In genomic region chr1:172314911-172315310, GRCm38 (mm10) we compare ENCODE assay signal across 16 mouse cellular contexts. TPM values are rescaled to one million over a fixed set of nuclear protein-coding genes. Genes with fewer than 3 reads are reported as not detected.
DNase-seq lines count a peak whose midpoint lies in the region; ATAC-seq and TF ChIP-seq lines count a peak whose summit lies in the region.
"Had no signal": no experiment of that assay in that cellular context is flagged by ENCODE, and none has a peak within 500 bp of the region (broad histone marks: within the 10 kb centered on the region; RNA-seq: fewer than 3 reads in every experiment).

No protein-coding gene starts in this region.

- H3K27me3 ChIP-seq in midbrain, embryonic 12.5 days = peaks cover 12% of the 10 kb centered on the region
- H3K27me3 ChIP-seq in liver, postnatal 0 days (ENCODE audit: insufficient read depth, low read length) = no peaks in the 10 kb centered on the region
- H3K27me3 ChIP-seq: intestine, embryonic 15.5 days; stomach, embryonic 15.5 days had no signal

- peak; percentile 23 for ATAC-seq in midbrain, embryonic 12.5 days (ENCODE audit: low FRiP score, low read depth)
- ATAC-seq in liver, postnatal 0 days = no peak
- ATAC-seq: intestine, embryonic 15.5 days had no signal

- H3K4me1 ChIP-seq in midbrain, embryonic 12.5 days = peaks cover 80% of the 10 kb centered on the region
- peaks cover 27% of the 10 kb centered on the region for H3K4me1 ChIP-seq in liver, postnatal 0 days (ENCODE audit: insufficient read depth)

- intact Hi-C loops in heart, postnatal 10 days (cut with DNase I) = loop anchor here (5.0 kb wide), 1 partner anchor 268 kb away; no protein-coding TSS in a partner anchor
- intact Hi-C loops in heart, postnatal 25 days (cut with DNase I) = loop anchor here (5.0 kb wide), 1 partner anchor 98 kb away; the partner anchor contains the start of gene Casq1

- H3K36me3 ChIP-seq in midbrain, embryonic 12.5 days = peaks cover 26% of the 10 kb centered on the region
- H3K36me3 ChIP-seq in liver, postnatal 0 days (replicated peaks; ENCODE audit: insufficient read depth, low read length) = peaks cover 7% of the 10 kb centered on the region
- H3K36me3 ChIP-seq: stomach, embryonic 15.5 days had no signal

- peak overlapping the region; percentile 76 for H3K27ac ChIP-seq in midbrain, embryonic 12.5 days (replicated peaks)
- H3K27ac ChIP-seq in liver, postnatal 0 days (ENCODE audit: low read depth) = no peak overlapping the region
- H3K27ac ChIP-seq: intestine, embryonic 15.5 days; stomach, embryonic 15.5 days had no signal

- TF ChIP-seq CTCF in liver, postnatal 0 days (IDR thresholded peaks at IDR 0.05; ENCODE audit: low read depth) = no peak

- peak; percentile 50 for DNase-seq in cerebellum, adult 9-10 months
- DNase-seq in cerebellum, postnatal 4 days (ENCODE audit: low spot score in 2 of 2) = no peak
- DNase-seq in right cerebral cortex, postnatal 25 days = peak; percentile 37
- DNase-seq in right cerebral cortex, adult 18-20 months = no peak
- no peak for DNase-seq in heart, postnatal 10 days
- DNase-seq in heart, postnatal 25 days (ENCODE audit: low spot score) = no peak
- DNase-seq in liver, postnatal 0 days = no peak

- peak overlapping the region; percentile 1; the same call in 1 of the 2 replicates for H3K4me3 ChIP-seq in midbrain, embryonic 12.5 days
- H3K4me3 ChIP-seq in liver, postnatal 0 days (ENCODE audit: low read depth, low read length) = no peak overlapping the region
- H3K4me3 ChIP-seq: heart, embryonic 12.5 days; intestine, embryonic 15.5 days; stomach, embryonic 15.5 days had no signal

- H3K4me2 ChIP-seq in midbrain, embryonic 12.5 days (replicated peaks) = peak overlapping the region; percentile 73
- no peak overlapping the region for H3K4me2 ChIP-seq in liver, postnatal 0 days (ENCODE audit: low read depth, low read length)
- H3K4me2 ChIP-seq: heart, embryonic 12.5 days; intestine, embryonic 15.5 days; stomach, embryonic 15.5 days had no signal

- H3K9me3 ChIP-seq in midbrain, embryonic 12.5 days = no peaks in the 10 kb centered on the region
- H3K9me3 ChIP-seq in liver, postnatal 0 days (ENCODE audit: low read length) = no peaks in the 10 kb centered on the region
- H3K9me3 ChIP-seq: heart, embryonic 12.5 days; intestine, embryonic 15.5 days; stomach, embryonic 15.5 days had no signal

- no peak for TF ChIP-seq EP300 in liver, postnatal 0 days (IDR thresholded peaks at IDR 0.05; ENCODE audit: low read depth)

- no peak overlapping the region for H3K9ac ChIP-seq in midbrain, embryonic 12.5 days (replicated peaks)
- no peak overlapping the region for H3K9ac ChIP-seq in liver, postnatal 0 days (replicated peaks)
- H3K9ac ChIP-seq: heart, embryonic 12.5 days; intestine, embryonic 15.5 days; stomach, embryonic 15.5 days had no signal

- 45% methylated on average over 3 of the region's 3 CpGs for WGBS in midbrain, embryonic 12.5 days
- 73% methylated on average over 3 of the region's 3 CpGs for WGBS in liver, postnatal 0 days (ENCODE audit: insufficient replicate concordance)

RNA-seq across cellular contexts. Expression of gene Kcnj9, which starts 14.2 kb away (rescaled TPM):
- 1.7 and 2.7 TPM in 2 replicates for polyA plus RNA-seq in midbrain, embryonic 12.5 days (2016; fragmentation: Nextera tagmentation; extraction: Ambion mirVana)
- total RNA-seq in heart, postnatal 10 days (2021) = not detected
- under 1 TPM in 1 of 2 experiments, not detected in 1; 0.06 TPM for total RNA-seq in heart, postnatal 25 days (2021)
- 0.07 TPM in 2 replicates for polyA plus RNA-seq in liver, postnatal 0 days (2015; fragmentation: Nextera tagmentation; extraction: Ambion mirVana)
- total RNA-seq: gastrocnemius, adult 18-20 months; MEL had no signal
- polyA plus RNA-seq: heart, embryonic 12.5 days; intestine, embryonic 15.5 days; lung, embryonic 16.5 days had no signal

RNA-seq across cellular contexts. Expression of gene Atp1a2, which starts 17.0 kb away (rescaled TPM):
- polyA plus RNA-seq in midbrain, embryonic 12.5 days (2016; fragmentation: Nextera tagmentation; extraction: Ambion mirVana) = 12.8 and 13.2 TPM in 2 replicates
- total RNA-seq in heart, postnatal 10 days (2021) = 100 to 1,000 TPM; 228 to 235 TPM
- 100 to 1,000 TPM; 600 to 610 TPM for total RNA-seq in heart, postnatal 25 days (2021)
- 0.29 and 1.4 TPM in 2 replicates for polyA plus RNA-seq in liver, postnatal 0 days (2015; fragmentation: Nextera tagmentation; extraction: Ambion mirVana)
- total RNA-seq: MEL had no signal

RNA-seq across cellular contexts. Expression of gene Kcnj10, which starts 26.1 kb away (rescaled TPM):
- polyA plus RNA-seq in midbrain, embryonic 12.5 days (2016; fragmentation: Nextera tagmentation; extraction: Ambion mirVana) = 0.64 and 0.85 TPM in 2 replicates
- total RNA-seq in heart, postnatal 10 days (2021) = under 1 TPM; 0.05 to 0.19 TPM
- total RNA-seq in heart, postnatal 25 days (2021) = under 1 TPM; 0.10 to 0.14 TPM
- 0.17 and 0.19 TPM in 2 replicates for polyA plus RNA-seq in liver, postnatal 0 days (2015; fragmentation: Nextera tagmentation; extraction: Ambion mirVana)
- polyA plus RNA-seq: heart, embryonic 12.5 days had no signal

RNA-seq across cellular contexts. Expression of gene Igsf8, which starts 53.5 kb away (rescaled TPM):
- polyA plus RNA-seq in midbrain, embryonic 12.5 days (2016; fragmentation: Nextera tagmentation; extraction: Ambion mirVana) = 103 and 106 TPM in 2 replicates
- 10 to 100 TPM; 13.6 to 17.1 TPM for total RNA-seq in heart, postnatal 10 days (2021)
- total RNA-seq in heart, postnatal 25 days (2021) = 10 to 100 TPM in 1 of 2 experiments, 1 to 10 TPM in 1; 9.3 to 15.2 TPM
- polyA plus RNA-seq in liver, postnatal 0 days (2015; fragmentation: Nextera tagmentation; extraction: Ambion mirVana) = 12.8 and 13.1 TPM in 2 replicates

RNA-seq across cellular contexts. Expression of gene Atp1a4, which starts 56.7 kb away (rescaled TPM):
- polyA plus RNA-seq in midbrain, embryonic 12.5 days (2016; fragmentation: Nextera tagmentation; extraction: Ambion mirVana) = not detected in 2 replicates
- not detected for total RNA-seq in heart, postnatal 10 days (2021)
- total RNA-seq in heart, postnatal 25 days (2021) = not detected
- 0.04 and 0.08 TPM in 2 replicates for polyA plus RNA-seq in liver, postnatal 0 days (2015; fragmentation: Nextera tagmentation; extraction: Ambion mirVana)
- total RNA-seq: layer of hippocampus, adult 18-20 months; MEL had no signal
- polyA plus RNA-seq: embryonic facial prominence, embryonic 14.5 days; intestine, embryonic 15.5 days; lung, embryonic 16.5 days; stomach, embryonic 15.5 days had no signal

Comparison
In these comparisons a context has a peak if more than half of its experiments do, and no peak if none do; other contexts are left out.
1. DNase-seq: peak in cerebellum, adult 9-10 months (single experiment) and right cerebral cortex, postnatal 25 days (single experiment); none in cerebellum, postnatal 4 days (0 of 2), right cerebral cortex, adult 18-20 months (single experiment), heart, postnatal 10 days (0 of 2), heart, postnatal 25 days (single experiment) and liver, postnatal 0 days (single experiment).